Mouse (Mus musculus): ENCODE data around the gene Bnipl.

GRCm38 (mm10) chr3:95277149-95277551 is 26.2 kb upstream of the Bnipl start:
- TF ChIP-seq CTCF (IDR thresholded peaks at IDR 0.05; ENCODE audit: borderline replicate concordance, extremely low read depth, insufficient read depth, insufficient read length) = no peak
- TF ChIP-seq POLR2A (IDR thresholded peaks at IDR 0.05; ENCODE audit: borderline replicate concordance, extremely low read depth, insufficient read depth, insufficient read length, poor library complexity, severe bottlenecking) = no peak

Measured in brain, embryonic 14.5 days (tissue).